Mouse (Mus musculus) left cerebral cortex, postnatal 4 days (tissue): Measurements from ENCODE around the gene Kif1bp. TPM values are rescaled to one million over a fixed set of nuclear protein-coding genes. Genes with fewer than 3 reads are reported as not detected.
"Not testable (repeated sequence)": the region's sequence is repeated elsewhere in the genome, so short reads cannot be mapped to it uniquely, and the experiment has no call there.

Experiments used
- DNase-seq: peaks from one replicate; pipeline ENCODE4 v3.0.0-alpha.2; 2022
- intact Hi-C: fragments of 180-260 bp; cut with DNase I; formaldehyde crosslinking; loops from one replicate; pipeline ENCODE4 v1.15.1; 2025
- total RNA-seq, 2 experiments: library from RNA; stranded (reverse); gene quantifications; 2 replicates each; pipeline ENCODE4 v1.2.3; 2021

Kif1bp gene
- total RNA-seq, 2 experiments from 2014 or later = 88.7 to 90.0 TPM

- DNase-seq = no peak
- intact Hi-C loops = no loop called here
Observed at GRCm38 (mm10) chr10:62517511-62517910, 60.7 kb downstream of the Kif1bp start.

- intact Hi-C loops = no loop called here
- DNase-seq = no peak
Observed at GRCm38 (mm10) chr10:62512855-62513254, 65.4 kb downstream of the Kif1bp start.

GRCm38 (mm10) chr10:62511528-62511927, 66.7 kb downstream of the Kif1bp start:
- no peak for DNase-seq
- intact Hi-C loops = no loop called here

- no peak for DNase-seq
- intact Hi-C loops = no loop called here
Observed at GRCm38 (mm10) chr10:62509032-62509656, 69.1 kb downstream of the Kif1bp start.

GRCm38 (mm10) chr10:62508459-62508858, 69.8 kb downstream of the Kif1bp start:
- intact Hi-C loops = no loop called here
- DNase-seq = no peak

- no peak for DNase-seq
- intact Hi-C loops = no loop called here
Observed at GRCm38 (mm10) chr10:62507591-62508308, 70.5 kb downstream of the Kif1bp start.

GRCm38 (mm10) chr10:62507071-62507470, 71.2 kb downstream of the Kif1bp start:
- intact Hi-C loops = no loop called here
- DNase-seq = no peak

GRCm38 (mm10) chr10:62506019-62506556, 72.2 kb downstream of the Kif1bp start:
- intact Hi-C loops = no loop called here
- no peak for DNase-seq

- no peak for DNase-seq
- intact Hi-C loops = no loop called here
Observed at GRCm38 (mm10) chr10:62505224-62505983, 72.9 kb downstream of the Kif1bp start.

GRCm38 (mm10) chr10:62503836-62504628, 74.2 kb downstream of the Kif1bp start:
- intact Hi-C loops = loop anchor here (5.0 kb wide), 1 partner anchor 43 kb away; no protein-coding TSS in a partner anchor
- no peak for DNase-seq

GRCm38 (mm10) chr10:62503353-62503752, 74.9 kb downstream of the Kif1bp start:
- intact Hi-C loops = loop anchor here (5.0 kb wide), 1 partner anchor 44 kb away; no protein-coding TSS in a partner anchor

GRCm38 (mm10) chr10:62501951-62502350, 76.3 kb downstream of the Kif1bp start:
- DNase-seq = no peak
- intact Hi-C loops = loop anchor here (5.0 kb wide), 1 partner anchor 45 kb away; no protein-coding TSS in a partner anchor

More at GRCm38 (mm10) chr10:62503353-62503752, 74.9 kb downstream of the Kif1bp start:
- no peak for DNase-seq

GRCm38 (mm10) chr10:62500916-62501615, 77.2 kb downstream of the Kif1bp start:
- intact Hi-C loops = loop anchor here (5.0 kb wide), 1 partner anchor 46 kb away; no protein-coding TSS in a partner anchor
- DNase-seq = no peak

- peak; percentile 48 for DNase-seq
- intact Hi-C loops = loop anchor here (5.0 kb wide), 1 partner anchor 47 kb away; no protein-coding TSS in a partner anchor
Observed at GRCm38 (mm10) chr10:62500088-62500915, 78.0 kb downstream of the Kif1bp start.

GRCm38 (mm10) chr10:62491681-62492080, 86.6 kb downstream of the Kif1bp start:
- intact Hi-C loops, DNase-seq: not testable (repeated sequence)
